Mouse (Mus musculus): ENCODE measurements around the gene Mcf2. TPM values are rescaled to one million over a fixed set of nuclear protein-coding genes. Genes with fewer than 3 reads are reported as not detected.

Gene Mcf2
- polyA plus RNA-seq, 1 experiment from 2014 or later, result not detected

DNA sequence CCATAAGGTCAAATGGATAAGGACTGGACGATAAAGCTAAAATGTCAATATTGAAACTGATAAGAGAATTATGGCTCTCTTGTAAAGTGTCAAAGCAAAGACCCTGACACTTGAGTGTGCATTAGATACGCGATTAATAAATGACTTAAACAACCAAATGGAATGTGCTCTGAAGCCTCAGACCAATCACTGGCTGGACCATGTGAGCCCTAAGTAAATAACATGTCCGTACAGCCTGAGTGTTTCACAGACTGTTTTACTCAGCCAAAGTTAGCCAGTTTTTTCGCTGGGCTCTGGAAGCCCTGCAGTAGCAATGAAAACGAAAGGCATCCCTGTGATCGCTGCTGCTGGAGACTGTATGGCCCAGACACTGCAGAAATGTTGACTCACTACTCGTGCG is 123.7 kb downstream of the Mcf2 start:
- Histone ChIP-seq H3K27me3 (ENCODE audit: control insufficient read depth, insufficient read depth, low read length) (no peaks in the 10 kb centered on the region), H3K4me2 (ENCODE audit: low read depth, low read length) (no peak overlapping the region), H3K9ac (ENCODE audit: low read length) (no peak overlapping the region), H3K36me3 (ENCODE audit: control insufficient read depth, insufficient read depth, low read length) (no peaks in the 10 kb centered on the region), H3K4me3 (replicated peaks; ENCODE audit: low read length) (no peak overlapping the region), H3K9me3 (replicated peaks; ENCODE audit: control insufficient read depth, low read length) (no peaks in the 10 kb centered on the region), H3K27ac (ENCODE audit: low read length) (no peak overlapping the region), H3K4me1 (ENCODE audit: control insufficient read depth, insufficient read depth, low read length) (no peaks in the 10 kb centered on the region)
- ATAC-seq (ENCODE audit: insufficient read depth, low FRiP score), result peak; percentile 53
- 53% methylated on average over 9 of the region's 9 CpGs for WGBS

DNA sequence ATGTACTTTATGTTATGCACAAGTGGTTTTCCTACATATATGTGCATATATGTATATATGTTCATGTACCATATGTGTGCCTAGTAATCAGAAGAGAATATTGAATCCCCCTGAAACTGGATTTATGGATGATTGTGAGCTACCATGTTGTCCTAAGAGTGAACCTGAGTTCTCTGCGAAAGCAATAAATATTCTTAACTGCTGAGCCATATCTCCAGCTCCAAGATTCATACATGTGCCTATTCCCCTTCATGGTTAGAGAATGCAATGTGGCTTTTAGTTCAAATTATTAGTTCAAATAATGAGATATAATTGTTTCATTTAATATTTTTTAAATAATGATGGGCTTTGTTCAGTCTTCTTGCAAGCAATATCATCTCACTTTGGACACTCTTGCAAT is 124.1 kb downstream of the Mcf2 start:
- no peak for ATAC-seq (ENCODE audit: insufficient read depth, low FRiP score)
- no peaks in the 10 kb centered on the region for H3K36me3 ChIP-seq (ENCODE audit: control insufficient read depth, insufficient read depth, low read length)
- H3K27me3 ChIP-seq (ENCODE audit: control insufficient read depth, insufficient read depth, low read length), result no peaks in the 10 kb centered on the region
- no peak overlapping the region for H3K4me2 ChIP-seq (ENCODE audit: low read depth, low read length)
- WGBS, result 86% methylated on average over 1 of the region's 1 CpGs
- no peak overlapping the region for H3K27ac ChIP-seq (ENCODE audit: low read length)
- H3K9me3 ChIP-seq (replicated peaks; ENCODE audit: control insufficient read depth, low read length), result no peaks in the 10 kb centered on the region
- H3K4me1 ChIP-seq (ENCODE audit: control insufficient read depth, insufficient read depth, low read length), result no peaks in the 10 kb centered on the region
- H3K9ac ChIP-seq (ENCODE audit: low read length), result no peak overlapping the region
- H3K4me3 ChIP-seq (replicated peaks; ENCODE audit: low read length), result no peak overlapping the region

DNA sequence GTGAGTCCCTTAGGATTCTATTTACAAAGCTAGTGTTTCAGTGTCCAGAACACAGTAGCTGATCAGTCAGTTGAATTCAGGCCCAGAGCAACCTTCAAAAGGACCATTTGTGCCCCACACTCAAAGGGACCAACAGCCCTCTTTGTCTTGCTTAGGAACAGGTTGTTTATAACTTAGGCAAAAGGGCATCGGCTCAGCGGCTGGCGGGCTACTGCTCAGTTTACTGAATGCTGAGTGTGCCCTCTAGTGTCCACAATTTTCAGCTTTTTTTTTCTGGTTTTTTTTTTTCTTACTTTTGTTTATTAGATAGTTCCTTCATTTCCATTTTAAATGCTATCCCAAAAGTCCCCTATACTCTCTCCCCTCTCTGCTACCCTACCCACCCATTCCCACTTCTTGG is 152.2 kb downstream of the Mcf2 start:
- WGBS, result 6% methylated on average over 3 of the region's 3 CpGs
- no peaks in the 10 kb centered on the region for H3K36me3 ChIP-seq (ENCODE audit: control insufficient read depth, insufficient read depth, low read length)
- no peaks in the 10 kb centered on the region for H3K27me3 ChIP-seq (ENCODE audit: control insufficient read depth, insufficient read depth, low read length)
- ATAC-seq (ENCODE audit: insufficient read depth, low FRiP score), result no peak
- no peak overlapping the region for H3K4me2 ChIP-seq (ENCODE audit: low read depth, low read length)
- H3K4me1 ChIP-seq (ENCODE audit: control insufficient read depth, insufficient read depth, low read length), result no peaks in the 10 kb centered on the region
- no peaks in the 10 kb centered on the region for H3K9me3 ChIP-seq (replicated peaks; ENCODE audit: control insufficient read depth, low read length)
- H3K4me3 ChIP-seq (replicated peaks; ENCODE audit: low read length), result no peak overlapping the region
- no peak overlapping the region for H3K27ac ChIP-seq (ENCODE audit: low read length)
- H3K9ac ChIP-seq (ENCODE audit: low read length), result no peak overlapping the region

DNA sequence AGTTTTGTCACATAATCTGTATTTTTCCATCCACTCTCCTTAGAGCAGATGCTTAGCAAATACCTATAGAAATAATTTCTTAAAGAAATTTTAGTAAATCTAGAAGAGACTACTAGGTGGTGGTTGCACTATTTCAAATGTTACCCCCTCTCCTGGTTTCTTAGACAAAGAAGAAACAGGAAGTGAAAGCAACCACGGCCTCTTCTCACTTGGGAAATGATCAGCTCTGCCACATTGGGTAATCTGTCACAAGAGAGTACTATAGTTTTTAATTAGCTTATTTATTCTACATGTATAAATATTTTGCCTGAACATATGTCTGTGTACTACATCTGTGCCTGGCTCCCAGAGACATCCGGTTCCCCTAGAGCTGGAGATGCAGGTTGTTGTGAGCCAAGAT is 157.3 kb downstream of the Mcf2 start:
- 83% methylated on average over 2 of the region's 2 CpGs for WGBS
- H3K4me3 ChIP-seq (replicated peaks; ENCODE audit: low read length), result no peak overlapping the region
- H3K9me3 ChIP-seq (replicated peaks; ENCODE audit: control insufficient read depth, low read length), result no peaks in the 10 kb centered on the region
- H3K4me2 ChIP-seq (ENCODE audit: low read depth, low read length), result no peak overlapping the region
- no peak overlapping the region for H3K27ac ChIP-seq (ENCODE audit: low read length)
- H3K27me3 ChIP-seq (ENCODE audit: control insufficient read depth, insufficient read depth, low read length), result no peaks in the 10 kb centered on the region
- H3K9ac ChIP-seq (ENCODE audit: low read length), result no peak overlapping the region
- H3K36me3 ChIP-seq (ENCODE audit: control insufficient read depth, insufficient read depth, low read length), result no peaks in the 10 kb centered on the region
- H3K4me1 ChIP-seq (ENCODE audit: control insufficient read depth, insufficient read depth, low read length), result no peaks in the 10 kb centered on the region
- ATAC-seq (ENCODE audit: insufficient read depth, low FRiP score), result no peak

DNA sequence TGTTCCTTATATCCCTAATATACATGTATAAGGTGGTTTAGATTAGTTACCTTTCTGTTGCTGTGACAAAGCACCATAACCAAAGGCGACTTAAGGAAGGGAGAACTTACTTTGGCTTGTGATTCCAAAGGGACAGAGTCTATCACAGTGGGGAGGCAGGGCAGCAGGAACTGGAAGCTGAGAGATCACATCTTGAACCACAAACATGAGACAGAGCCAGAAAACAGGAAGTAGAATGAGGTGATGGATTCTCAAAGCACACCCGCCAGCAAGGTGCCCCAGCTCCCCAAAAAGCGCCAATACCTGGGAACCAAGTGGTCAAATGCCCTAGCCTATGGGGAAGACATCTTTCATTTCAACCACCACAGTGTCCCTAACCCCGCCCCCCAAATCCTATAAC is 157.9 kb downstream of the Mcf2 start:
- Histone ChIP-seq H3K36me3 (ENCODE audit: control insufficient read depth, insufficient read depth, low read length) (no peaks in the 10 kb centered on the region), H3K4me2 (ENCODE audit: low read depth, low read length) (no peak overlapping the region), H3K27me3 (ENCODE audit: control insufficient read depth, insufficient read depth, low read length) (no peaks in the 10 kb centered on the region), H3K9ac (ENCODE audit: low read length) (no peak overlapping the region), H3K9me3 (replicated peaks; ENCODE audit: control insufficient read depth, low read length) (no peaks in the 10 kb centered on the region), H3K4me1 (ENCODE audit: control insufficient read depth, insufficient read depth, low read length) (no peaks in the 10 kb centered on the region), H3K4me3 (replicated peaks; ENCODE audit: low read length) (no peak overlapping the region), H3K27ac (ENCODE audit: low read length) (no peak overlapping the region)
- WGBS, result 78% methylated on average over 4 of the region's 4 CpGs
- no peak for ATAC-seq (ENCODE audit: insufficient read depth, low FRiP score)

DNA sequence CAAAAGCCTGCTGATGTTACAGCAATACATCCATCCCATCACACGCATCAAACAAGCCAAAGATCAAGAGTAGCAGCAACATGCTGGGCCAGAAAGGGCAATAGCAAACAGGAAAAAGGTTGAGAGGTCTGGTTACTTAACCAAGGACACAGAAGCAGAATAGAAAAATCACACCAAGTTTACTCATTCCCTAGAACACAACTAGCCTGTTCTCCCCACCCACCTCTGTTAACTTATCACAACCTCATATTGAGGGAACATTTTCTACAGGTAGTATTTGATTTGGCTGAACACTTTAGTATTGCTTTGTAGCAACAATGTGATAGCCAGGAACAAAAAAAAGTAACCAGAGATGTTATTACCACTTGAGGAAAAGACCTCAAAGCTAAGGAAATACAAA is 164.3 kb downstream of the Mcf2 start:
- Histone ChIP-seq H3K9me3 (replicated peaks; ENCODE audit: control insufficient read depth, low read length) (no peaks in the 10 kb centered on the region), H3K36me3 (ENCODE audit: control insufficient read depth, insufficient read depth, low read length) (no peaks in the 10 kb centered on the region), H3K9ac (ENCODE audit: low read length) (no peak overlapping the region), H3K4me3 (replicated peaks; ENCODE audit: low read length) (no peak overlapping the region), H3K27me3 (ENCODE audit: control insufficient read depth, insufficient read depth, low read length) (no peaks in the 10 kb centered on the region), H3K27ac (ENCODE audit: low read length) (no peak overlapping the region), H3K4me1 (ENCODE audit: control insufficient read depth, insufficient read depth, low read length) (no peaks in the 10 kb centered on the region), H3K4me2 (ENCODE audit: low read depth, low read length) (no peak overlapping the region)
- no peak for ATAC-seq (ENCODE audit: insufficient read depth, low FRiP score)
- 90% methylated on average over 1 of the region's 1 CpGs for WGBS

DNA sequence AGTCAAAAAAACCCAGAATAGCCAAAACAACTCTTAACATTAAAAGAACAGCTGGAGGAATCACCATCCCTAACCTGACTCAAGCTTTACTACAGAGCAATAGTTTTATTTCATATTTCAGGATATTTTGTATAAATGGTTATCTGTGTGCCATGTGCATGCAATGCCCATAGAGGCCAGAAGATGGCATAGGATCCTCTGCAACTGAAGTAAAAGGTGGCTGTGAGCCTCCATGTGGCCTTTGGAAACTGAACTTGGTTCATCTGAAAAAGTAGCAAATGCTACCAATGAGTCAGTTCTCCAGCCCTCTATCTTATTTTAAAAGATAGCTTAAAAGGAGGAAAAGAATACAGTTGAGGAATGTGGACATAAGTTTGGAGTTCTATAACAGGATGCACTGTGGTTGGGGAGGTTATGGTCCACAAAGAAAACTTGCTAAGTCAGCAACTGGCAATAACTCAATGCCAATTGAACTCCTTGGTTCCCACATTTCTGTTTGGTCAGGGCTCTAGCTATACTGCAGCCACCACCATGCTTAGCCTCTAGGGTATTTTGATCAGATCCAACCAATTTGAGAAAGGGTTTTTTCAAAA is 165.7 kb downstream of the Mcf2 start:
- H3K27ac ChIP-seq (ENCODE audit: low read length), result no peak overlapping the region
- no peaks in the 10 kb centered on the region for H3K27me3 ChIP-seq (ENCODE audit: control insufficient read depth, insufficient read depth, low read length)
- no peak overlapping the region for H3K4me3 ChIP-seq (replicated peaks; ENCODE audit: low read length)
- no peaks in the 10 kb centered on the region for H3K4me1 ChIP-seq (ENCODE audit: control insufficient read depth, insufficient read depth, low read length)
- no peaks in the 10 kb centered on the region for H3K36me3 ChIP-seq (ENCODE audit: control insufficient read depth, insufficient read depth, low read length)
- no peak for ATAC-seq (ENCODE audit: insufficient read depth, low FRiP score)
- no peak overlapping the region for H3K9ac ChIP-seq (ENCODE audit: low read length)
- no peak overlapping the region for H3K4me2 ChIP-seq (ENCODE audit: low read depth, low read length)
- H3K9me3 ChIP-seq (replicated peaks; ENCODE audit: control insufficient read depth, low read length), result no peaks in the 10 kb centered on the region

Other genes with a start within 250 kb of the Mcf2 start
- gene F9, start 179.6 kb downstream of the Mcf2 start, polyA plus RNA-seq (2015; fragmentation: Nextera tagmentation; extraction: Ambion mirVana), result 0.25 TPM in 1 of 2 replicates, not detected in the other

Measured in stomach, embryonic 16.5 days (tissue).